Mouse (Mus musculus): ENCODE measurements around the gene Samd11.
A peak's percentile ranks its signal among the peaks of the same experiment; 100 is the strongest.

Gene Samd11

GRCm38 (mm10) chr4:156255078-156255839 lies at the start of gene Samd11:
Gene Samd11, minus strand, starts transcription at chr4:156255657.
- DNase-seq (ENCODE audit: low spot score in 2 of 2), result no peak

DNA sequence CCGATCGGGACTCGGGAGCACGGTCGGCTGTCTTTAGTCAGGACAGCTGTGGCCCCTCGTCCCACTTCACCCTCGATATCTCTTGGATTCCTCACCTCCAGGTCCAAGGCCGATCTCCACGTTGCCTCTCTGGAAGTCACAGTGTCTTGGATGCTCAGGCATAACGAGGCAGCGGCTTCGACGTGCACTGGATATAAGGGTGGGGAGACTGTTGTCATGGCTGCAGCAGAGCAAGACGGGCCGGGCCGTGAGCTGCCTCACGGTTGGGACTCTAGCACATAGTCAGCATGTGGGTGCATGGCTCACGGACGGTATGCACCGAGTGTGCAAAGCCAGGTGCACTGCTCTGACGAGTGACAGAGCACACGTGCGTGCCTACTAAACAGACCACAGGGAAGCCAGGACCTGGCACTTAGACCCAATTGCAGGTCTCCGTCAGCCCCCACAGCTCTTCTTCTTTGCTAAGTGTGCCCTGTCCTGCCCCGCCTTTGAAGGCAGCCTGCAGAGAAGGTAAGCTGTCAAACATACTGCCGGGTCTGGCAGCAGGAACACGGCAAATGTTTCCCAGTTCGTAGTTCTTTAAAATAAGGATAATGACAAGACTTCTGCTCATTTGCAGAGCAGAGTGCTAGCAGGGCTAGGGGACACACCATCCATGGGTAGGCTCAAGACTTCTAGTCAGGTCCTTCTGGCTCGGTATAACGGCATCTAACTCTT lies 938 bp downstream of the Samd11 start:
- DNase-seq (ENCODE audit: low spot score in 2 of 2), result no peak

- DNase-seq (ENCODE audit: low spot score in 2 of 2), result no peak
Observed at GRCm38 (mm10) chr4:156253043-156253442, 2.4 kb downstream of the Samd11 start.

DNA sequence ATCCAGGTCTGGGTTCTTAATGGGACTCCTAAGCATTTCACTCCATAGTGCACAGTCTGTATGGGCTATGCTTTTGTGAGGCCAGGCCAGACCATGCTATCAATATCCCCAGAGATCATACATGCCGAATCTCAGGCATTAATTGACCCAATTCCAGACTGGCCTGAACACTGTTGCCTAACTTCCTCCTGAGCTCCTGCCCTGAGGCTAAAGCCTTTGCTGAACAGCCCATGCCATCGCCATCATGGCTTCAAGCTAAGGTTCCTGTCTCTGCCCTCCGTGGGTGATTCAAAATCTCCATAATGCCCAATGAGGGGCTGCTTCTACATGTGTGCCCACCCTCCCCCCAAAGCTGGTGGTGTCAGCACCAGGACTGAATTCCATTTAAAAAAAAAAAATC lies 2.8 kb downstream of the Samd11 start:
- no peak for DNase-seq (ENCODE audit: low spot score in 2 of 2)

DNA sequence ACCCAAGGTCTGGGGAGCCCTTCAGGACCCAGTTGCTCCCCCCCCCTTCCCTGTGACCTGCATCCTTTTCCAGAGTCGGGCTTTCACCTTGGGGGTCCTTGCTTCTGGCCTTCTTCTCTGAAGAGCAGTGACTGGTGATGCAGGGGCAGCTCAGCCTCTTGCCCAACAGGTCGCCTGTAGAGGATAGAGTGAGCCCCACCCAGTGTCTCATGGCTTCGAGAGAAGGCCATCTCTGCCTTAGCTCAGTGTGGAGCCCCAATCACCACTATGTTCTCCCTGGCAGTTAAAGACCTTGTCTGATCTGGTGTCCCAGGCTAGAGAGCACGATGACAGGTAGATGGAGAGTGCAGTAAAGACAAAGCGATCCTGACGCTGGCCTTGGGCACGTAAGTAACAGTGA lies 3.3 kb downstream of the Samd11 start:
- DNase-seq (ENCODE audit: low spot score in 2 of 2), result no peak

DNA sequence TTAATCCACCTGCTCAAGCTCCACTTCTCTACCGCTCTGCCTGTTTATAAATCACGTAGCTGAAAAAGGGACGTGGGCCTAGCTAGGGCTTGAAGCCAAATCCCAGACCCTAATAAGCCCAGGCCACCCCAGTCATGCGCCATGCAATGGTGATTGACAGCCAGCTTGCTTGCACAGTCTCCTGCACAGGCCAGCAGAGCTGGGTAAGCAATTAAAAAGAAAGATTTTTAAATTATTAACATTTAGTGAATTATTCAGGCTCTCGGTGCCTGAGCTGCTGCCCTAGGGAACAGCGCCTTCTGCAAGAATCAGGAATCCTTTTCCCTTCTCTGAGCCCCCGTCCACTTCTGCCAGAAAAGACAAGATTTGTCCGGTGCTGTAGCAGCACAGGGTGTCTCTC lies 4.4 kb downstream of the Samd11 start:
- DNase-seq (ENCODE audit: low spot score in 2 of 2), result no peak

DNA sequence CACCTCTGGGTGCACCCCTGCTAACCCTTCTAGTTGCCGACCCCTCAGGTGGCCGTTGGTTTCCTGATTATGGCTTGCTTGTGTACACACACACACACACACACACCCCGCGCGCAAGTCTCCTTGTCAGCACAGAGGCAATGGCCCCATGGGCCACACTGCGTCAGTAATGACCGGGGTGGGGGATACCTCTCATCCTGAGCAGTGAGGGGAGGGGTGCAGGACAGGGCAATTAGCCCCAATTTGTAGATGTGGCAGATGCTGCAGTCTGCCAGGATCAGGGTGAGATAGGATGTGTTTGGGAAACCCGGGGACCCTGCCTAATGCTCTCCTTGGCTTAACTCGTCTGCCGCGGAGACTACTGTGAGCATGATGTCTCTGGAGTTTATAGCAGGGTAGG lies 5.9 kb downstream of the Samd11 start:
- DNase-seq (ENCODE audit: low spot score in 2 of 2), result no peak

GRCm38 (mm10) chr4:156236651-156237447 lies 18.6 kb downstream of the Samd11 start:
- no peak for DNase-seq (ENCODE audit: low spot score in 2 of 2)

GRCm38 (mm10) chr4:156235808-156236533 lies 19.5 kb downstream of the Samd11 start, which contains the start of gene Noc2l:
Gene Noc2l, plus strand, starts transcription at chr4:156236010.
- peak; percentile 87 for DNase-seq (ENCODE audit: low spot score in 2 of 2)

- no peak for DNase-seq (ENCODE audit: low spot score in 2 of 2)
Observed at GRCm38 (mm10) chr4:156235360-156235770, 20.1 kb downstream of the Samd11 start.

DNA sequence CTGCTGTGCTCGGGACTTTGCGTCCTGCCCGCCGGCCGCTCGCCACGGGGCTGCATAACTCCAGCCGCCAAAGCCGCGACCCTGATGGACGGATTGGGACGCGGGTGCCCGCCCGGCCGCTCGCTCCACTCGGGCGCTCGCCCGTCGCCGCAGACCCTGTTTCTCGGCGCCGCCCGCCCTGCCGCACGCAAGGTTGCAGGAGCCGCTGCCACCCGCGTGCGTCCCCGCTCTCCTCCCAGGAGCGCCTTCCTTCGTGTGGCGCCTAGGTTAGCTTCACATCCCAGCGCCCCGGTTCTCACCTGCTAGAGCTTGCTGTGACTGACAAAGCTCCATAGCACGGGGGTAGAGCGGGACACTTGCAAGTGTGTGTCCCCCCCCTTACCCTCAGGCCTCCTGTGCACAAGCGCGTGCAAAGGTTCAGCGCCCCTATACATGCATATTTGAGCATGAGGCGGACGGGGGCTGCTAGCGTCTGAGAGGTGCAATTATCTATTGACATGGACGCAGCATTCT lies 20.7 kb downstream of the Samd11 start, which contains the start of gene Plekhn1:
Gene Plekhn1 (minus strand): TSS at position 157 of the 513 bp plus-strand sequence.
- peak; percentile 59 to 75 for DNase-seq (ENCODE audit: low spot score in 2 of 2)

- no peak for DNase-seq (ENCODE audit: low spot score in 2 of 2)
Observed at GRCm38 (mm10) chr4:156234021-156234501, 21.4 kb downstream of the Samd11 start.

- peak; percentile 57 to 68 for DNase-seq (ENCODE audit: low spot score in 2 of 2)
Observed at GRCm38 (mm10) chr4:156228393-156229024, 26.9 kb downstream of the Samd11 start.

- DNase-seq (ENCODE audit: low spot score in 2 of 2), result no peak
Observed at GRCm38 (mm10) chr4:156227752-156228392, 27.6 kb downstream of the Samd11 start.

- no peak for DNase-seq (ENCODE audit: low spot score in 2 of 2)
Observed at GRCm38 (mm10) chr4:156224276-156224675, 31.2 kb downstream of the Samd11 start.

DNA sequence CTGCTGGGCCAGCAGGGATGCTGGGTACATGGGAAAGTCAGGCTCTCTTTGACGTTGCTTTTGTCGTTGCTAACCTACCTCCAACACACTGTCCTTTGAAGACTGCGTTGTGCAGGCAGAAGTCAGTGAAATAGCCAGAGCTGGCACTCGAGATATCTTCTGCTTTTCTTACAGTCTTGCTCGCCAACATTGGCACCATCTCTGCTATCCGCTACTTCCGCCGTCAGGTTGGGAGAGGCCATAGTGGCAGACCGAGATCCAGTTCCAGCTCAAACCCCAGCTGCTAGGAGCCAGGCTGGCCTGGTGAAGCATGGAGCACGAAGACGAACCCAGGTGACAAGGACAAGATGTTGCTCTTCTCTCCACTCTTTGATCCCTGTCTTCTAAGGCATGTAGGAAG lies 35.5 kb downstream of the Samd11 start:
- no peak for DNase-seq (ENCODE audit: low spot score in 2 of 2)

GRCm38 (mm10) chr4:156217838-156218237 lies 37.6 kb downstream of the Samd11 start:
- DNase-seq (ENCODE audit: low spot score in 2 of 2), result no peak

DNA sequence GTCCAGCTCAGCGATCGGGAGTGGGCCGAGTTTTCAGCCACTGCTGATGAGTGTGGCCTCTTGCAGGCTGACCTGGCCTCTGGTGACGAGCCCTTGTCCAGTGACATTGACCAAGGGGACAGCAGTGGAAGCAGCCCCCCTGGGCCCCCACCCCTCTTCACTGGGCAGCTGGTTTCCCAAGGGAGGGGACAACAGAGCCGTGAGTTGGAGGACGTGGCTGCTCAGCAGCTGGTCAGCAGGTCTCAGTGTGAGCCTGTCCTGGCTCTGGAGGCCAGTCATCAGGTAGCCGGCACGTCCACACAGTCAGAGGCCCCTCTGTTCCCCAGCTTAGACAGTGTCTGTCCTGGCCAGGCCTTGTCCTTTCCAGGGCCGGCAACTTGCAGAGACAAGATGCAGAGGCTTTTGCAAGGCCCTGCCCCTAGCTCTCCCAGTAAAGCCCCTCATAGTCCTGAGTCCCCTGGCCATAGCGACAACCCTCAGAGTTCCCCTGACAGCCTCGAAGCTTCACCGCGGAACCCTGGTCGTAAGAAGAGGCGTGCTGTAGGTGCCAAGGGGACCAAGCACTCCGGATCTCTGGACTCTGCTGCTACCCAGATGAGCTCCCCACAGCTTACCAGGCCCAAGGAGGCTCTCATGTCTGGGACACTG lies 38.3 kb downstream of the Samd11 start:
- DNase-seq (ENCODE audit: low spot score in 2 of 2), result no peak

- DNase-seq (ENCODE audit: low spot score in 2 of 2), result no peak
Observed at GRCm38 (mm10) chr4:156216196-156216595, 39.3 kb downstream of the Samd11 start.

DNA sequence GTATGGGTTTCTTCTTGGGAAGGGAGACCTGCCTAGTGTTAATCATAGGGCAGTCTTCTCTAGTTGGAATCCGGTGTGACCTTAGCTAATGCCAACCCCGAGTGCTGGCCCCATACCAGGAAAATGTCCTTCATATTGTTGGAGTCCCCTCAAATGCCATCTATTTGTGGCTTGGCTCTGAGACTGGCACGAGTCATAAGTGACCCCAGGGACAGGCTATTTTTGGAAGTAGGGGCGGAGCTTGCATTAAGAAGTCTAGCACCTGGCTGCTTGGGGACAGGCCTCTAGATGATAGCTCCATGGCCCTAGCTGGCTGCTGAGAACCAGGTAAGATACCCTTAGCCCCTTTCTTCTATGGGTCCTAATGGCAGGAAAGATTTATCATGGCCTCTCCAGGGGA lies 39.8 kb downstream of the Samd11 start, which contains the start of gene Perm1:
Gene Perm1 (plus strand): TSS at position 220 of the 400 bp plus-strand sequence.
- DNase-seq (ENCODE audit: low spot score in 2 of 2), result no peak

Data from right cerebral cortex, adult 2 months (tissue).